Mouse (Mus musculus) gonadal fat pad, adult 2 months (tissue): ENCODE data around the gene Gas8. TPM values are rescaled to one million over a fixed set of nuclear protein-coding genes. Genes with fewer than 3 reads are reported as not detected.
"Not testable (repeated sequence)": the region's sequence is repeated elsewhere in the genome, so short reads cannot be mapped to it uniquely, and the experiment has no call there.

Experiments
- DNase-seq: peaks from one replicate; pipeline ENCODE4 v3.0.0-alpha.2; 2012; ENCODE audit warnings: low read depth
- polyA plus RNA-seq: library from polyadenylated mRNA; depleted of rRNA; stranded (reverse); fragments of >200 nt; gene quantifications from 2 replicates; pipeline ENCODE4 v1.2.3, GENCODE M21; 2012; rRNA removed

Gas8 gene
- polyA plus RNA-seq, 1 experiment, result 8.3 TPM

DNA sequence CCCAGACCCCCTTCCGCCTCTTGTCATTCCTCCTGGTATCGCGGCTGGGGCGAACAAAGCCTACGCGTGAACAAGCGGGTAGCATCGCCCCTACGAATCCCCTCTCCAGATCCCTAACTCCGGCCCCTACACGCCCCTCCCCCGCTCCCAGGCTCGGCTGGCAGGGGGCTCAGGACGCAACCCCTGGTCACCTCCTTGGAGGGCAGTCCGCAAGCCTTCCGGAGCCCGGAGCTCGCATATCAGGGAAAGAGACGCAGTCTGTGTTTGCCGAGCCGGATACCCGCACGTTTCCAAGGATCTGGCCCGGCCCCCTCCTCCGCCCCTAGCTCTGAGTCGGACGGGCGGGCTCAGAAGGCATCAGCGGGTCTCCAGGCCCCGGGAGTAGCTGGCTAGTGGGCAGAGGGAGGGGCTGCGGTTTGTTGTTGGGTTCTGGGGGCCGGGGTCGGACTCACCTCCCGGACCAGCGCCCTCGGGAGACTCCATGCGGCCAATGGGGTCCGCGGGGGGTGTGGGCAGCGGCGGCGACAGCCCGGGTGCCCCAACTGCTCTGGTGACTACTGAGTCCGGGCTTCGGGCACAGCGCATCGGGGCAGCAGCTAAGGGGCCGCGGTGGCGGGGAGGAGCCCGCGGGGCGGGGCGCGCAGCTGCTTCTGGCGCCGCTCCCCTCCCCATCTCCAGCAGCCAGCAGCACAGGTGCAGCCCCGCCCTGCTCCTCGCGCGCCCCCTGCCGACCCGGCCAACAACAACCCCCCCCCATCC is 3.7 kb upstream of the Gas8 start, which contains the start of gene Dbndd1:
Gene Dbndd1 (minus strand): TSS at position 683 of the 759 bp plus-strand sequence.
- no peak for DNase-seq

DNA sequence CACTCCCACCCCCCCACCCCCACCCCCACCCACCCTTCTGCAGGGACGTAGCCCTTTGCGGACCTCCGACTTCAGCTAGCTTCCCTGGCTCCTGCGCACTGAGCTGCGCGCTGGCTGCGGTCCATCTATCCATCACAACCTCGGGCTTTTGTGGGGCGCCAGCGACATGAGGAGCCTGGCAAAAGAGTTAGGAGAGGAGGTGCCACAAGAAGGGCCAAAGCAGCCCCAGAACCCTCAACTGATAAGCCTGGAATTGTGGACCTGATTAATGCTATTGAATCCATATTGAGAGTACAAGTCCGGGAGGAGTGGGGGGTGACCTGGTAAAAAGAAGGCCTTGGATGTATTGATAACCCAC is 3.1 kb upstream of the Gas8 start:
- DNase-seq, result no peak

DNA sequence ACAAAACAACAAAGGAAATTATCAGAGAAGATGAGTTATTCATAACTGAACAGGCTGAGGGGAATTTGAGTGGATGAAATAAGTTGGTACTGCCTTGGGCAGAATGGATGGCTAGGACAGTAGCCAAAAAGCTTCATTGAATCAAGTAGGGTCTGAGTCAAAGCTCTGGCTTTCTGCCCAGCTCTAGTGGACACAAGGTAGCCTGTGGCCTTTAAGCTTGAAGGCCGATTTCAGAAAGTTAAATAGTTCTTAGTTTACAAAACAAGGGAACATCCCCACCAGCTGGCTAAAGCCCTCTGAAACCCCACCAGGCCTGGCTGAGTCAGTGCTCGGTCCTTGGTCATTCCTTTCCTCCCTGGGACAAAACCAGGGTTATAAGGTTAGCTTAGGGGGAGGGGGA is 2.0 kb upstream of the Gas8 start:
- DNase-seq, result no peak

- DNase-seq, result no peak
Observed at GRCm38 (mm10) chr8:123518172-123518571, 462 bp upstream of the Gas8 start.

GRCm38 (mm10) chr8:123520048-123520447 is 1.4 kb downstream of the Gas8 start:
- not testable (repeated sequence) for DNase-seq

GRCm38 (mm10) chr8:123527720-123528489 is 9.3 kb downstream of the Gas8 start:
- DNase-seq, result no peak

DNA sequence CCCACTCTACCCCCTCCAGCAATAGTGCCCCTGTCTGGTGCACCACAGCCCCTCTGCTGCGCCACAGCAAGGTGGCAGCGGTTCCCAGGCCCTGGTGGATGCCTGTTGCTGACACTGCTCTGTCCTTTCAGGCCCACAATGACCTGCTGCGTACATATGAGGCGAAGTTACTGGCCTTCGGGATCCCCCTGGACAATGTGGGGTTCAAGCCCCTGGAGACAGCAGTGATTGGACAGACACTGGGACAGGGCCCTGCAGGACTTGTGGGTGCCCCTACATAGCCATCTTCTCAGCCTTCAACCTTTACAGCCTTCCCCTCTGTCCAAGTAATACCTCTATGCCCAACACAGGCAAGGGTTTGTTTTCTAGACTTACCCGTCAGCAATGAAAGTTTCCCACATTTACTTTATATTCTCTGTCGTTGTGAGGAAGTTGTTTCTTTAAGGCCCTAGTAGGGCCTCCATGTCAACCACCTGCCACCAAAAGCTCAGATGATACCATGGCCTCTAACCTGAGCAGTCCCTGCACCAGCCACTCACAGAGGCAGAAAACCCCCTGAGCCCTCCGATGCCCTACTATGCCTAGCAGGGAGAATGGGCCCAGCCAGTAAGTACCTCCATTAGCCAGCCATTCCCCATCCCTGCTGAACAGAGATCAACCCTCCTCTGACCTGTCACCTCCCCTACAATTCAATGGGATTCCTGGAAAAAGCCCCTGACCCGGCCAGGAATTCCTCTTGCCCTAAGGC is 17.8 kb downstream of the Gas8 start:
- no peak for DNase-seq

DNA sequence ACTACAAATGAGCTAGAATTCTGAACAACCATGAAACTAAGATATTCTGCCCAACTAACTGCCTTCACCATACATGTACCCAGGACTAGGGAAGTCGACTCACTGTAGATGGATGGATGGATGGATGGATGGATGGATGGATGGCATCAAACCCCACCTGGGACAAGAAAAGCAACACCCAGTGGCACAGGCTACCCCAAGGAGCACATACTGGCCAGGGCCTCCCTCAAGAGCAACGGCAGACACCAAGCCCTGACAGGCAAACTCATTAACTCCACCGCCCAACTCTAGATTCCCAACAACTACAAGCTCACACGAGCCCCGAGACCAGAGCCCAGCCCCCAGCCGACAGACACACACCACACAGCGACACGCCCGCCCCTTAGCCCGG is 18.4 kb downstream of the Gas8 start:
- DNase-seq, result no peak

DNA sequence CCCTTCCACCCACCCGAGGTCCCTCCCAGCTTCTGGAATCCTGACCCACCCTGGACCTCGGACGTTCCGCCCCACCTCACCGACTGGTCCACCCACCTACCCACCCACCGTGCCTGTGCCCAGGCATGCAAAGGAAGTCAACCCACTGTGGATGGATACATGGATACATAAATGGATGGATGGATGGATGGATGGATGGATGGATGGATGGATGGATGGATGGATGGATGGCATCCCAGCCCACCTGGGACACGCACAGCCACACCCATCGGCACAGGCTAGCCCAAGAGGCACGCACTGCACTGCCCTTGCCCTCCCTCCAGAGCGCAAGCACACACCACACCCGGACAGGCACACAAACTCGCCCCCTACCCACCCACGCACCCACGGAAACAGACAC is 19.0 kb downstream of the Gas8 start:
- DNase-seq, result not testable (repeated sequence)

- DNase-seq, result not testable (repeated sequence)
Observed at GRCm38 (mm10) chr8:123564221-123564620, 45.6 kb downstream of the Gas8 start.

DNA sequence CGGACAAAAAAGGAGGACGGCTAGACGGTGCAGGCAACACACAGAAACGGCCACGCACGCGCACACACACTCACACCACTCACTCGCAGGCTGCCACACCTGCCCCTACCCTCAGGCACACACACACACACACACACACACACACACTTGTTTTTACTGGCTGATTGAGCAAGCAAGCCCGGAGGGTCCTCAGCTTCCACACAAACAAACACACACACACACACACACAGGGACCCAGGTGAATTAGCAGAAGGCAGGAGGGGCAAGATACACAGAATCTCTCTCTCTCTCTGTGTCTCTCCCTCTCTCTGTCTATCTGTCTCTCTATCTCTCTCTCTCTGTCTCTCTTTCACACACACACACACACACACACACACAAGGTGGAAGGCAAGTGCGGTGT is 56.8 kb downstream of the Gas8 start:
- not testable (repeated sequence) for DNase-seq

Other genes with a start within 250 kb of the Gas8 start
- gene Fanca, start 200.3 kb upstream of the Gas8 start, polyA plus RNA-seq, result 81.8 and 123 TPM in 2 replicates
- 2.6 and 2.7 TPM in 2 replicates for gene Spire2, start 186.1 kb upstream of the Gas8 start, polyA plus RNA-seq
- gene Tcf25, start 145.1 kb upstream of the Gas8 start, polyA plus RNA-seq, result 207 and 223 TPM in 2 replicates
- gene Mc1r, start 111.7 kb upstream of the Gas8 start, polyA plus RNA-seq, result not detected in 2 replicates
- gene Tubb3, start 107.4 kb upstream of the Gas8 start, polyA plus RNA-seq, result 0.42 and 0.97 TPM in 2 replicates
- gene Def8, start 95.3 kb upstream of the Gas8 start, polyA plus RNA-seq, result 42.0 and 45.1 TPM in 2 replicates
- 29.6 and 31.1 TPM in 2 replicates for gene Afg3l1, start 40.9 kb upstream of the Gas8 start, polyA plus RNA-seq
- 2.1 and 3.1 TPM in 2 replicates for gene Dbndd1, start 3.4 kb upstream of the Gas8 start, polyA plus RNA-seq
- gene Rhou, start 135.1 kb downstream of the Gas8 start, polyA plus RNA-seq, result 16.7 and 18.0 TPM in 2 replicates